Mouse (Mus musculus) kidney, postnatal 10 days (tissue): Measurements from ENCODE around the gene Slc17a1.

Source experiments
- DNase-seq: peaks from one replicate; pipeline ENCODE4 v3.0.0; 2021; ENCODE audit warnings: mixed read lengths

Gene Slc17a1

GRCm38 (mm10) chr13:23892592-23893268 lies 25.2 kb downstream of the Slc17a1 start:
- DNase-seq: no peak

- no peak for DNase-seq
Observed at GRCm38 (mm10) chr13:23893269-23893593, 25.7 kb downstream of the Slc17a1 start.

- peak; percentile 45 for DNase-seq
Observed at GRCm38 (mm10) chr13:23898242-23898641, 30.7 kb downstream of the Slc17a1 start.

- DNase-seq: no peak
Observed at GRCm38 (mm10) chr13:23906906-23907305, 39.4 kb downstream of the Slc17a1 start.

GRCm38 (mm10) chr13:23910121-23910520 lies 42.6 kb downstream of the Slc17a1 start:
- no peak for DNase-seq

GRCm38 (mm10) chr13:23911335-23911734 lies 43.8 kb downstream of the Slc17a1 start:
- DNase-seq: no peak

GRCm38 (mm10) chr13:23913791-23914306 lies 46.3 kb downstream of the Slc17a1 start:
- peak; percentile 55 for DNase-seq

GRCm38 (mm10) chr13:23914376-23915167 lies 47.0 kb downstream of the Slc17a1 start, which contains the start of gene Slc17a4:
Gene Slc17a4, minus strand, starts transcription at chr13:23915009.
- peak; percentile 46 for DNase-seq

GRCm38 (mm10) chr13:23916132-23916531 lies 48.6 kb downstream of the Slc17a1 start:
- DNase-seq: no peak

- no peak for DNase-seq
Observed at GRCm38 (mm10) chr13:23917674-23918073, 50.1 kb downstream of the Slc17a1 start.

- no peak for DNase-seq
Observed at GRCm38 (mm10) chr13:23925792-23926191, 58.2 kb downstream of the Slc17a1 start.

GRCm38 (mm10) chr13:23928637-23929036 lies 61.1 kb downstream of the Slc17a1 start:
- DNase-seq: no peak

- no peak for DNase-seq
Observed at GRCm38 (mm10) chr13:23930461-23930860, 62.9 kb downstream of the Slc17a1 start.

GRCm38 (mm10) chr13:23930904-23931303 lies 63.4 kb downstream of the Slc17a1 start:
- no peak for DNase-seq

GRCm38 (mm10) chr13:23933421-23934210 lies 66.1 kb downstream of the Slc17a1 start, which contains the start of gene Hist1h2ba:
Gene Hist1h2ba, minus strand, starts transcription at chr13:23934156.
- DNase-seq: no peak

GRCm38 (mm10) chr13:23934211-23934520 lies 66.6 kb downstream of the Slc17a1 start, which contains the start of gene Hist1h2aa:
Gene Hist1h2aa, plus strand, starts transcription at chr13:23934462.
- no peak for DNase-seq

- DNase-seq: peak; percentile 35
Observed at GRCm38 (mm10) chr13:23938699-23939098, 71.1 kb downstream of the Slc17a1 start.

- peak; percentile 28 for DNase-seq
Observed at GRCm38 (mm10) chr13:23940291-23940690, 72.7 kb downstream of the Slc17a1 start.

- DNase-seq: peak; percentile 17
Observed at GRCm38 (mm10) chr13:23942861-23943260, 75.3 kb downstream of the Slc17a1 start.
